Mouse (Mus musculus) intestine, embryonic 15.5 days (tissue): ENCODE results near the gene Mrpl58. TPM values are rescaled to one million over a fixed set of nuclear protein-coding genes. Genes with fewer than 3 reads are reported as not detected.

ENCODE experiments used
- ATAC-seq: fragments of 200-750 bp; cut with Nextera tagmentation; 2 replicates; pipeline ENCODE4 v1.8.0; 2017; ENCODE audit warnings: moderate TSS enrichment, moderate library complexity
- H3K27ac ChIP-seq: fragments of 300-500 bp; sonication (generic); 2 replicates; pipeline ENCODE4 v1.5.1; 2015; ENCODE audit warnings: mild to moderate bottlenecking, inconsistent platforms
- H3K27me3 ChIP-seq: fragments of 300-500 bp; sonication (generic); replicated peaks from 2 replicates; pipeline ENCODE4 v1.6.1; 2015; ENCODE audit warnings: inconsistent platforms
- H3K36me3 ChIP-seq: fragments of 300-500 bp; sonication (generic); 2 replicates; pipeline ENCODE4 v1.6.1; 2015; ENCODE audit warnings: inconsistent platforms
- H3K4me1 ChIP-seq: fragments of 300-500 bp; sonication (generic); replicated peaks from 2 replicates; pipeline ENCODE4 v1.6.1; 2015; ENCODE audit warnings: inconsistent platforms
- H3K4me2 ChIP-seq: fragments of 300-500 bp; sonication (generic); replicated peaks from 2 replicates; pipeline ENCODE4 v1.6.1; 2015; ENCODE audit warnings: mild to moderate bottlenecking, inconsistent platforms
- H3K4me3 ChIP-seq: fragments of 300-500 bp; sonication (generic); replicated peaks from 2 replicates; pipeline ENCODE4 v1.5.1; 2015; ENCODE audit warnings: inconsistent platforms
- H3K9ac ChIP-seq: fragments of 300-500 bp; sonication (generic); 2 replicates; pipeline ENCODE4 v1.6.1; 2015; ENCODE audit warnings: inconsistent platforms
- H3K9me3 ChIP-seq: fragments of 300-500 bp; sonication (generic); 2 replicates; pipeline ENCODE4 v1.6.1; 2016; ENCODE audit warnings: inconsistent platforms
- WGBS: fragments of 180-500 bp; shearing (Covaris S2); methylation state at CpG from one replicate; pipeline ENCODE4 v1.1.7; 2015; 5-methylcytosine and 5-hydroxymethylcytosine counted together
- polyA plus RNA-seq: library from polyadenylated mRNA; unstranded; fragments of >200 nt; fragmentation: Nextera tagmentation; extraction: Ambion mirVana; gene quantifications from 2 replicates; pipeline ENCODE4 v1.2.1, GENCODE M21; 2015

Gene Mrpl58
- polyA plus RNA-seq, 1 experiment from 2014 or later, result 187 TPM

DNA sequence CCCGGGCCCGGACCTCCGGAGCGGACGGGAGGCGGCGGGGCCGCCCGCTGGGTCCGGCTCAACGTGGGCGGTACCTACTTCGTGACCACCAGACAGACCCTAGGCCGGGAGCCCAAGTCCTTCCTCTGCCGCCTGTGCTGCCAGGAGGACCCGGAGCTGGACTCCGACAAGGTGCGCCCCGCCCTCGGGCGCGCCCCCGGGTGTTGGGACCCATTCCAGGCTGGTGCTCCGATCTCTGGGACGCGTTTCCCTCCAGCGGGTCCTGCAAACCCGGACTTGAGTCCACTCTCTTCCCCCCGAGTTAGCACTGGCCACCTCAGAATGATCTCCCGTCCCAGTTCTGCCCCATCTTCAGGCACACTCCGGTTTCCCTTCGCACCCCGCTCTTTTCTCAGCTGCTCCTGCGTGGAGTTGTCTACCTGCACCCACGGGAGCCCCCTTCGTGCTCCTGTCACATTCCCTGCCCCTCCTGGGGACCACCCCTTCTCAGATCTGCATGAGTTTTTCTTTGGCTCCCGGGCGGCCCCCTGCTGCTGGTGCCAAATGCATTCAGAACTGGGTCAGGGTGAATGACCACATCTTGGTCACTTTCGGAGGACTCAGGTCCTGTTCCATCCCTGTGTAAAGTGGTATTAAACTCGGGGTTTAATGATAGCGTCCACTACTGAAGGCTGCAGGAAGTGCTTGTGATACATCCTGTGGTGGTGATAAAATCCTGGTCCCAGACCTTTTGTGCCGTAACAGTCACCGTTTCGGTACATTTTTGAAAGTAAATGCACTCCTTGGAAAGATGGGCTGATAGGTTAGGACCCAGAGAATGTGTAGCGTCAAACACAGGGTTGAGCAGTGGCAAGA lies 17.0 kb downstream of the Mrpl58 start:
- under 1% methylated on average over 45 of the region's 45 CpGs for WGBS
- Histone ChIP-seq H3K9me3 (no peaks in the 10 kb centered on the region), H3K36me3 (peaks cover 18% of the 10 kb centered on the region), H3K4me3 (peak overlapping the region; percentile 92), H3K27ac (peak overlapping the region; percentile 83), H3K27me3 (no peaks in the 10 kb centered on the region), H3K4me2 (peak overlapping the region; percentile 87), H3K4me1 (peaks cover 21% of the 10 kb centered on the region), H3K9ac (peak overlapping the region; percentile 95)
- peak; percentile 85 for ATAC-seq

DNA sequence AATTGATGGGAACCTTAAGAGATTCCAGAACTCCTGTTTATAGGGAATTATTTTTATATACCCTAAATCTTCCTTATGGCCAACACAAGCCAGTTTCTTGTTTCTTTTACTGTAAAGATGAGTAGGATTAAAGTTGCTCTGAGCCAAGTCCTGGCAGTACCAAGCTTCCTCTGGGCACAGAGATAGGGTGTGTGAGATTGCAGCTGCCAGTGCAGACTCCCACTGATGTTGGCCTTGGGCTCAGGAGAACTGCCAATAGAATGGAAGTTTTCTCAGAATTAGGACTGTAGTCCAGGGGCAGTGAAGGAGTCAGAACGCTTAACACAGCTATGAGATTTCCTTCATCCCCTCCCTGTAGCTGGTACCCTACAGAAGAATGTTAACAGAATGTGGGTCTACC lies 17.8 kb downstream of the Mrpl58 start:
- Histone ChIP-seq H3K9me3 (no peaks in the 10 kb centered on the region), H3K4me3 (no peak overlapping the region), H3K9ac (peak overlapping the region; percentile 18; the same call in 1 of the 2 replicates), H3K27me3 (no peaks in the 10 kb centered on the region), H3K4me1 (peaks cover 21% of the 10 kb centered on the region), H3K36me3 (peaks cover 10% of the 10 kb centered on the region), H3K4me2 (peak overlapping the region; percentile 87), H3K27ac (no peak overlapping the region)
- ATAC-seq, result no peak
- WGBS, result 41% methylated on average over 1 of the region's 1 CpGs

DNA sequence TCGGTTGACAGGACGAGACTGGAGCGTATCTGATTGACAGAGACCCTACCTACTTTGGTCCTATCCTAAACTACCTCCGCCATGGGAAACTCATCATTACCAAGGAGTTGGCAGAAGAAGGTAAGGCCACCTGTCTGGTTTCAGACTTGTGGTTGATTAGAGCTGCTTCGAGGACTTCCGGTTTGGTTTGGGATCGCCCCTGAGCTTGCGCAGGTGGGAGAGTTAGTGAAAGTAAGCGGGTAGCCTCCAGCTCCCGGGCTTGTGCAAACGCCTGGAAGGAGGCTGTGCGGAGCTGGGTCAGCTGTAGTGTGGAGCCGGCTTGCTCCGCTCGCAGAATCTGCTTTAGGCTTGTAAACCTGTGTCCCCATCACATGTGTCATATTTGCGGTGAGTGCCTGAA lies 18.4 kb downstream of the Mrpl58 start:
- ATAC-seq, result no peak
- Histone ChIP-seq H3K4me2 (no peak overlapping the region), H3K9me3 (no peaks in the 10 kb centered on the region), H3K36me3 (peaks cover 6% of the 10 kb centered on the region), H3K4me3 (no peak overlapping the region), H3K27ac (no peak overlapping the region), H3K9ac (no peak overlapping the region), H3K4me1 (peaks cover 21% of the 10 kb centered on the region), H3K27me3 (no peaks in the 10 kb centered on the region)
- 88% methylated on average over 16 of the region's 16 CpGs for WGBS

DNA sequence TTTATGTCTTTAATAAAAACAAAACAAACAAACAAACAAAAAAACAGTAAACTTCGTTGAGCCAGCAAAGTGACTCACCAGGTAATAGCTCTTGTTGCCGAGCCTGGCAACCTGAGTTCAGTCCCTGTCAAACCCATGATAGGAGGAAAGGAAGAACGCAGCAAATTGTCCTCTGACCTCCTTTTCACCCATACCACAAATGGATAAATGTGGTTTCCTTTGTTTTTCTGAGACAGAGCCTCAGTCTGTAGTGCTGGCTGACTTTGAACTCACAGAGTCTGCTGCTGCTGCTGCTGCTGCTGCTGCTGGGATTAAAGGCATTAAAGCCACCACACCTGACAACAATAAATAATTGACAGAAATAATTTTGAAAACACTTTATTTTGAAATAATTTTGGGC lies 19.5 kb downstream of the Mrpl58 start:
- Histone ChIP-seq H3K36me3 (peaks cover 4% of the 10 kb centered on the region), H3K4me3 (no peak overlapping the region), H3K27me3 (no peaks in the 10 kb centered on the region), H3K4me1 (peaks cover 19% of the 10 kb centered on the region), H3K9ac (no peak overlapping the region), H3K9me3 (no peaks in the 10 kb centered on the region), H3K27ac (no peak overlapping the region), H3K4me2 (no peak overlapping the region)
- ATAC-seq, result no peak
- 79% methylated on average over 3 of the region's 3 CpGs for WGBS

DNA sequence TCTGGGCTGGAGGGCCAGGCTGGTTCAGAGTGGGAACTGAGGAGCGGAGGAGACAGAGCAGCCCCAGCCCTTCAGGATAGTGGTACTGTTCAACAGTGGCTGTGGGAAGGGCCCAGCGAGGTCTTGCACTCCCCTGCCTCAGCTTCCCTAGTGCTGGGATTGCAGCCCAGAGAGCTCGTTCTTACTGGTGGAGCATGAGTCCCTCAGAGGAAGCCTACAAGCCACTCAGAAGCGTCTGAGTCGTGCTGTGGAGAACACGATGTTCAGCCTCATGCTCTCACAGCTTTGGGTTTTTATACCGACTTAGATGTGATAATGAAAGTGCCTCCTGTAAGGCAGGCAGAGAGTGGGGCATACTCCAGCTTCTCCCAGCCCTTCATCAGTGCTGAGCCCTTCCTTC lies 21.1 kb downstream of the Mrpl58 start:
- H3K27me3 ChIP-seq, result no peaks in the 10 kb centered on the region
- H3K9ac ChIP-seq, result no peak overlapping the region
- H3K27ac ChIP-seq, result no peak overlapping the region
- H3K4me3 ChIP-seq, result no peak overlapping the region
- H3K36me3 ChIP-seq, result peaks cover 4% of the 10 kb centered on the region
- no peaks in the 10 kb centered on the region for H3K9me3 ChIP-seq
- peaks cover 12% of the 10 kb centered on the region for H3K4me1 ChIP-seq
- H3K4me2 ChIP-seq, result no peak overlapping the region
- no peak for ATAC-seq
- WGBS, result 82% methylated on average over 7 of the region's 7 CpGs

DNA sequence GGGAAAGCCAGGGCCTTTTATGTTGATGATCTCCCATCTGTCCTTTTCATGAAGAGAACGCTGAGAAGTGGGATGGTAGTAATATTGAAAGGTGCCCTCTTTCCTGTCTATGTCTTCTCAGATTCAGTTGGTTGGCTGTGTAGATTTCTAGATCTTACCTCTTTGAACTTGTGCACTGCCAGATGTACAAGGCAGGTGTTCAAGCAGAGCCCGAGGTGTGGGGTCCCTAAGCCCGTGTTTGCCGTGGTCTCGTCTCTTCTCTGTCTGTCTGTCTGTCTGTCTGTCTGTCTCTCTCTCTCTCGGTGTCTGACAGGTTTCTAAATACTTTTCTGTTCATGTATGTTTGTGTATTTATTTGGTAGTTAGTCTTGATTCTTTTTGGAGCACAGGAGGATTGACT lies 22.1 kb downstream of the Mrpl58 start:
- Histone ChIP-seq H3K4me1 (peaks cover 11% of the 10 kb centered on the region), H3K9ac (no peak overlapping the region), H3K4me2 (no peak overlapping the region), H3K36me3 (peaks cover 9% of the 10 kb centered on the region), H3K4me3 (no peak overlapping the region), H3K9me3 (no peaks in the 10 kb centered on the region), H3K27ac (no peak overlapping the region), H3K27me3 (no peaks in the 10 kb centered on the region)
- WGBS, result 86% methylated on average over 6 of the region's 6 CpGs
- no peak for ATAC-seq

DNA sequence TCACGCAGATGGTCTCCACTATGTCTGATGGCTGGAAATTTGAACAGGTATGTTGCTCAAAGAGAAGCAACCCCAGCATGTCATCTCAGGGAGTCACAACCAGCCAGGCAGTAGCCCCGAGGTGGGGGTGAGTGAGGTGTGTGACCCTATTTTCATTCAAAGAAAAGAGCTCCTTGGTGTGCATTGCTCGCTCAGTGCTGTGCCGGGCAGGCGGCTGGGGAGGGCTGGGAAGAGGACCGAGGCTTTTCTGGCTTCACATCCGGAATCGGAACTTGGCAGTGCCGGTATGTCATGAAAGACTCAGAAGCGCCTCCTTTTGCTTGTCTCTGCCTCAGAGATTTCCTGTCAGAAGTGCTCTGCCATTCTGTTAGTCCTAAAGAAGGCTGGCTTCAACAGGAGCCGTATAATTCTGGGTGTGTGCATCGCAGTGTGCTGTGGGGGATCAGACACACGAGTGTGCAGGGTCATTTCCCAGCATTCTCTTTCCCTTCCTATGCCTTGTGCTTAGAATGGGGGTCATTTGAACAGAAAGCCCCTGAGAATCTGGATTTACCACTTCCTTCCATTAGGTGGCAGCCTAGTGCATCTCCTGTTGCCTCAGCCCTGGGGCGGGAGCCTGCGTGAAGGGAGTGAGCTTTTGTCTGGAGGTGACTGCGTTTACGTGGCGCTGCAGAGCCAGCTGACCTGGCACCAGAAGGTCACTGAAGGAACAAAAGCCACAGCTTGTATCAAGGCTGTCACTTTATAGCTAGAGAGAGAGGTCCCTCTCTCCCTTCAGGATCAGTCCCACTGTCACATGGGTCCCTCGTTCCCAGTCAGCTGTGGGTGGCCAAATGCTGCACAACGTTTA lies 24.2 kb downstream of the Mrpl58 start:
- no peaks in the 10 kb centered on the region for H3K27me3 ChIP-seq
- ATAC-seq, result peak; percentile 80
- no peak overlapping the region for H3K9ac ChIP-seq
- H3K4me3 ChIP-seq, result no peak overlapping the region
- H3K4me2 ChIP-seq, result 0 out of 2 replicates have a peak overlapping the region, but pooled peaks have one; percentile 22
- H3K4me1 ChIP-seq, result no peaks in the 10 kb centered on the region
- no peaks in the 10 kb centered on the region for H3K9me3 ChIP-seq
- H3K27ac ChIP-seq, result no peak overlapping the region
- H3K36me3 ChIP-seq, result peaks cover 19% of the 10 kb centered on the region
- WGBS, result 39% methylated on average over 20 of the region's 20 CpGs

DNA sequence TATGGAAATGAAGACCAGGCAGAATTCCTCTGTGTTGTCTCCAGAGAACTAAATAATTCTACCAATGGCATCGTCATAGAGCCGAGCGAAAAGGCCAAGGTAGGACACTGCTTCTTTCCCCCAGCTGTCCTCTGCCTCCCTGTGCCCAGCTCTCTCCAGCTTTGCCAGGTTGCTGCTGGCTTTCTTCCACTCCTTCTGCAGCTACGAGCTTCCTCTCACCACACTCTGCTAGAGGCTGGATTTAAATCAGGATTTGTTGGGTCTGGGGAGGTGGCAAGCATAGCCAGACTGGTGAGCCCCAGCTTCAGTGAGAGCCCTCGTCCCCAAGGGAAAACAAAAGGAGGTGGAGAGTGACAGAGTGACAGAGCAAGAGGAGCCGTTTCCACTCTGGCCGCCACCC lies 25.8 kb downstream of the Mrpl58 start:
- Histone ChIP-seq H3K9ac (no peak overlapping the region), H3K9me3 (no peaks in the 10 kb centered on the region), H3K4me1 (no peaks in the 10 kb centered on the region), H3K4me2 (no peak overlapping the region), H3K27ac (no peak overlapping the region), H3K27me3 (no peaks in the 10 kb centered on the region), H3K4me3 (no peak overlapping the region), H3K36me3 (peaks cover 19% of the 10 kb centered on the region)
- WGBS, result 88% methylated on average over 7 of the region's 7 CpGs
- no peak for ATAC-seq

DNA sequence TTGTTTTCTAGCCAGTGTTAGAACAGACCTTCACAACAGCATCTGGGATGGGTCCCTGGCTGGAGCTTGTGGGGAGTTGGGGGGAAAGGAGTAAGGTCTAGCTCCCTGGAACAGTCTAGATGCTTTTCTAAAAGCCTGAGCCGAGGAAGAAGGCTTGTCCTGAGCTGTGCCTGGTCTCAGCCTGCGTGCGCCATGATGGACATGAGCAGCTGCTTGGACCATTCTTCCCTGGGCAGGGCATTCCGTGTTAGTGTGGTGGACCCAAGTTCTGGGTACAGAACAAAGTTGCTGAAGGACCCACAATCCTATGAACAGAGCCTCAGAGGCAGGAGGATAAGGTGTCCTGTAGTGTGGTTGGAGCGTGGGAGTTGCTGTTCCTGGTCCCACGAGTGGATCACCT lies 27.0 kb downstream of the Mrpl58 start:
- Histone ChIP-seq H3K9ac (no peak overlapping the region), H3K27me3 (no peaks in the 10 kb centered on the region), H3K4me2 (no peak overlapping the region), H3K4me3 (no peak overlapping the region), H3K27ac (no peak overlapping the region), H3K9me3 (no peaks in the 10 kb centered on the region), H3K36me3 (peaks cover 19% of the 10 kb centered on the region), H3K4me1 (peaks cover 3% of the 10 kb centered on the region; the same call in 1 of the 2 replicates)
- WGBS, result 89% methylated on average over 6 of the region's 6 CpGs
- ATAC-seq, result no peak

DNA sequence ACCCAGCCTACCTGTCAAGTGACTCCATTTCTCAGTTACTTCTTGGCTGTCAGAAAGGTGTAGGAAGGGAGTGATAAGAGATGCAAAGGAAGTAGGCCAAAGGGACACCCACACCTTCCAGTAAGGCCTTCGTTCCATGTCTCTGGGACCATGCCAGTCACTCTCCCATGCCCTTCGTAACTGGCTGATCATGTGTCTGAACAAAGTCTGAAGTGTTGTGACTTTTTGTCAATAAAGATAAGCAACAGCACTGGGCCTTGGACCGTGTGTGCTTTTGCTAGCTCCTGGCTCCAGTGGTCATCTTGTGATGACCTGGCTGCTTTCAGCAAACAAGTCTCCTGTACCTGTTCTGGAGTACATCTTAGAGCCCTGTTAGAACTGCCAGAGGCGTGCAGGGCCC lies 29.3 kb downstream of the Mrpl58 start:
- Histone ChIP-seq H3K9me3 (no peaks in the 10 kb centered on the region), H3K27ac (no peak overlapping the region), H3K4me1 (peaks cover 11% of the 10 kb centered on the region), H3K4me3 (no peak overlapping the region), H3K27me3 (no peaks in the 10 kb centered on the region), H3K9ac (no peak overlapping the region), H3K36me3 (peaks cover 15% of the 10 kb centered on the region), H3K4me2 (no peak overlapping the region)
- 61% methylated on average over 4 of the region's 4 CpGs for WGBS
- ATAC-seq, result peak; percentile 49

DNA sequence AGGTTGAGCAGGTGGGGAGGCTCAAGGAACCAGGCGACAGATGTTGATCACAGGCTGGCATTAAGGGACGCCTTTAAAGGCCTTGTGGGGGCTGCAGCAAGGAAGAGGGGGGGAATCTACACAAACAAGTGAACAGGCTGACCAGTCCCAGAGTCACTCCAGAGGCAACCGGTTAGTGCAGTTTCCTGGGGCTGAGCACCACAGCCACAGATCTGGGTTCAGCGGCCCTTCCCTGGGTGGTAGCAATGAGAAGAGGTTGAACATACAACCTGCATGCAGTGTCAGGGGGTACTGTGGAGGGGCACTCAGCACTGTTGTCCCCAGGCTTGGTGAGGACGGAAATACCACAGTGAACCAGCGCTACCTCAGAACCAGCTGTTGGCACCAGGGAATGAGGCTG lies 29.8 kb downstream of the Mrpl58 start:
- H3K9ac ChIP-seq, result no peak overlapping the region
- 78% methylated on average over 6 of the region's 6 CpGs for WGBS
- peaks cover 15% of the 10 kb centered on the region for H3K36me3 ChIP-seq
- no peaks in the 10 kb centered on the region for H3K9me3 ChIP-seq
- no peak overlapping the region for H3K4me2 ChIP-seq
- no peaks in the 10 kb centered on the region for H3K27me3 ChIP-seq
- no peak overlapping the region for H3K4me3 ChIP-seq
- H3K4me1 ChIP-seq, result peaks cover 11% of the 10 kb centered on the region
- no peak; the same call in 1 of the 2 replicates for ATAC-seq
- H3K27ac ChIP-seq, result no peak overlapping the region

DNA sequence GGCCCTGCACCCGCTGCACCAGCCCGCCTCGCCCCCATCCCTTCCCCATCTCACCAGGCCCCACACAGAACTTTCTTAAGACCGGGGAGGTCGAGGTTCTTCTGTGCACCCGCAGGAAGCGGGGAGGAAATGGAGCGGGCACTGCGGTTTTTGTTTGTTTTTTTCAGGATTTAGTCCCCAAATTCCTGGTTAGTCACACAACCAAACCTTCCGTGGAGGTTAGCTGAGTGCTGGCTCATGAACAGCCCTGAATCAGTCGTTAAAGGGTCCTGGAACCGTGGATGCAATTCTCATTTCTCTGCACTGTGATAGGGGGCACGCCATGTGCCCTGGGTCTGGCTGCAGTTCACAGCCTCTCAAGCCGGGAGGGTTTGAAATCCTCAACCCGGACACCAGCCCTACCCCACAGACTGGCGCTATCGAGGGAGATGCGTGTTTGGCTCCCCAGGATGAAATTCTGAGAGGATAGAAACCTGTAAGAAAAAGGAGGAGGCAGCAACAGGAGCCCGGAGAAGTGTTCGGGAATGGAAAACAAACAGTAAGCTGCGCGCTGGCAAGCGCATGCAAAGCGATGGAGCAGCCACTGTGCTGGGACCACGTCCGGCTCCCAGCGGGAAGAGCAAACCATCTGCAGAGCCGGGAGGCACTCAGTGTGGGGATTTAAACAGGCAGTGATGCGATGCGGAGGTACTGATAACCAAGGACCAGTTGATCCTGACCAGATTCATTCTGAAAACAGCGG lies 32.2 kb downstream of the Mrpl58 start:
- no peaks in the 10 kb centered on the region for H3K27me3 ChIP-seq
- H3K9me3 ChIP-seq, result no peaks in the 10 kb centered on the region
- H3K27ac ChIP-seq, result no peak overlapping the region
- ATAC-seq, result peak; percentile 53; the same call in 1 of the 2 replicates
- H3K4me1 ChIP-seq, result peaks cover 11% of the 10 kb centered on the region
- peak overlapping the region; percentile 43 for H3K9ac ChIP-seq
- peaks cover 9% of the 10 kb centered on the region for H3K36me3 ChIP-seq
- WGBS, result 7% methylated on average over 31 of the region's 31 CpGs
- peak overlapping the region; percentile 10 for H3K4me3 ChIP-seq
- H3K4me2 ChIP-seq, result peak overlapping the region; percentile 68
